Mouse (Mus musculus) layer of hippocampus, adult 2 months (tissue): Measurements from ENCODE around the gene Rmnd5a. TPM values are rescaled to one million over a fixed set of nuclear protein-coding genes. Genes with fewer than 3 reads are reported as not detected.

ENCODE experiments used
- DNase-seq, 2 experiments: peaks; one replicate each; pipeline ENCODE4 v3.0.0; 2022; ENCODE audit warnings: low spot score in 2 of 2
- H3K27ac ChIP-seq: fragments of 200-600 bp; 2 replicates; pipeline ENCODE4 v1.8.1; 2022
- H3K4me3 ChIP-seq: fragments of 200-600 bp; 2 replicates; pipeline ENCODE4 v1.8.1; 2022; ENCODE audit warnings: mild to moderate bottlenecking
- CTCF ChIP-seq: fragments of 200-600 bp; conservative IDR thresholded peaks from 2 replicates; pipeline ENCODE4 v1.8.1; 2022; ENCODE audit warnings: antibody characterized with exemption, mild to moderate bottlenecking, moderate library complexity
- total RNA-seq, 2 experiments: library from RNA; stranded (reverse); gene quantifications; 2 replicates each; pipeline ENCODE4 v1.2.3; 2021

Gene Rmnd5a
- total RNA-seq, 2 experiments from 2014 or later = 91.3 to 91.6 TPM

GRCm38 (mm10) chr6:71427996-71428725 is 12.3 kb downstream of the Rmnd5a start:
- DNase-seq = no peak
- no peak overlapping the region for H3K4me3 ChIP-seq
- no peak for TF ChIP-seq CTCF
- no peak overlapping the region for H3K27ac ChIP-seq

- no peak overlapping the region for H3K27ac ChIP-seq
- TF ChIP-seq CTCF = no peak
- no peak overlapping the region for H3K4me3 ChIP-seq
- DNase-seq = no peak
Measured at GRCm38 (mm10) chr6:71425681-71426080, 14.8 kb downstream of the Rmnd5a start.

GRCm38 (mm10) chr6:71423116-71423515 is 17.3 kb downstream of the Rmnd5a start:
- no peak for DNase-seq
- H3K27ac ChIP-seq = no peak overlapping the region
- peak; percentile 94 for TF ChIP-seq CTCF
- H3K4me3 ChIP-seq = no peak overlapping the region

- Histone ChIP-seq H3K27ac (no peak overlapping the region), H3K4me3 (no peak overlapping the region)
- TF ChIP-seq CTCF = no peak
- DNase-seq = no peak
Measured at GRCm38 (mm10) chr6:71422162-71422561, 18.3 kb downstream of the Rmnd5a start.

- no peak overlapping the region for H3K27ac ChIP-seq
- DNase-seq = no peak
- H3K4me3 ChIP-seq = no peak overlapping the region
- no peak for TF ChIP-seq CTCF
Measured at GRCm38 (mm10) chr6:71420848-71421247, 19.6 kb downstream of the Rmnd5a start.

- no peak for DNase-seq
- Histone ChIP-seq H3K4me3 (no peak overlapping the region), H3K27ac (no peak overlapping the region)
- TF ChIP-seq CTCF = no peak
Measured at GRCm38 (mm10) chr6:71418874-71419273, 21.6 kb downstream of the Rmnd5a start.

- no peak for DNase-seq
- Histone ChIP-seq H3K27ac (peak overlapping the region; percentile 44; the same call in 1 of the 2 replicates), H3K4me3 (no peak overlapping the region)
Measured at GRCm38 (mm10) chr6:71415446-71415845, 25.0 kb downstream of the Rmnd5a start.

GRCm38 (mm10) chr6:71414624-71415023 is 25.8 kb downstream of the Rmnd5a start:
- Histone ChIP-seq H3K27ac (no peak overlapping the region), H3K4me3 (no peak overlapping the region)
- no peak for DNase-seq
- no peak for TF ChIP-seq CTCF

More at GRCm38 (mm10) chr6:71415446-71415845, 25.0 kb downstream of the Rmnd5a start:
- TF ChIP-seq CTCF = no peak

- Histone ChIP-seq H3K4me3 (no peak overlapping the region), H3K27ac (peak overlapping the region; percentile 49; the same call in 1 of the 2 replicates)
- TF ChIP-seq CTCF = peak; percentile 89
- peak; percentile 34 to 48 for DNase-seq
Measured at GRCm38 (mm10) chr6:71398829-71399609, 41.4 kb downstream of the Rmnd5a start.

- no peak for DNase-seq
- TF ChIP-seq CTCF = no peak
- Histone ChIP-seq H3K27ac (no peak overlapping the region), H3K4me3 (no peak overlapping the region)
Measured at GRCm38 (mm10) chr6:71396761-71397160, 43.7 kb downstream of the Rmnd5a start.

- no peak for DNase-seq
- Histone ChIP-seq H3K27ac (no peak overlapping the region), H3K4me3 (no peak overlapping the region)
- no peak for TF ChIP-seq CTCF
Measured at GRCm38 (mm10) chr6:71396016-71396415, 44.4 kb downstream of the Rmnd5a start.

- DNase-seq = no peak
- no peak for TF ChIP-seq CTCF
- no peak overlapping the region for H3K27ac ChIP-seq
- H3K4me3 ChIP-seq = no peak overlapping the region
Measured at GRCm38 (mm10) chr6:71390496-71390895, 49.9 kb downstream of the Rmnd5a start.

- H3K27ac ChIP-seq = no peak overlapping the region
- no peak for DNase-seq
- TF ChIP-seq CTCF = no peak
- no peak overlapping the region for H3K4me3 ChIP-seq
Measured at GRCm38 (mm10) chr6:71381654-71382053, 58.8 kb downstream of the Rmnd5a start.
